Mouse (Mus musculus) small intestine, adult 2 months (tissue): ENCODE data around the gene Acadm.

ENCODE experiments used
- CTCF ChIP-seq: fragments of 200-500 bp; IDR thresholded peaks from 2 replicates; pipeline ENCODE4 v1.5.1; 2012; ENCODE audit warnings: low read depth, mild to moderate bottlenecking, control low read depth, inconsistent platforms, low read length, moderate library complexity, mixed read lengths; ENCODE audit not compliant: insufficient replicate concordance, insufficient read length; ENCODE audit errors: extremely low read depth
- POLR2A ChIP-seq: fragments of 200-500 bp; IDR thresholded peaks from 2 replicates; pipeline ENCODE4 v1.6.1; 2012; ENCODE audit warnings: low read depth, mild to moderate bottlenecking, control low read depth, inconsistent platforms, low read length, moderate library complexity

DNA sequence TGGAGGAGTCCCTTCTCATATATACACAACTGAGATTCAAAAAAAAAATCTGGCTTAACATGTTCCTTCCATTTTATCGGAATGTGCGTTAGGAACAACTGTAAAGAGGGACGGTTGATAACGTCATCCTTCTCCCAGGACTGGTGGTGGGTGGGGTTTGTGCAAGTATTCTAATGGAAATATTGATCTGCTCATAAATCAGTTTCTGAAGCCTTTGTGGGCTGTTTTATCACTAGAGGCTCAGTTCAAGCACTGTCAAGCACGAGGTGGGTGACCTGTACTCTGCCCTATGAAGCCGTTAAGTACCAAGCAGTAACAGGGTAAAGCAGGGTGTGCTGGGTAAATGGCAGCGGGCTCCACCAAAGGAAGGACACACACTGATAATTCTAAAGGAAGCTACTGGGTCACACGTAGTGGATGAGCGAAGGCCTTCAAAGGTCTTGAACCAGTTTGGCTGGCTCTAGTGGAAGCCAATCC lies 15.3 kb upstream of the Acadm start:
- TF ChIP-seq CTCF (no peak), POLR2A (no peak)
